Mouse (Mus musculus): ENCODE results near the gene Abhd2.

DNA sequence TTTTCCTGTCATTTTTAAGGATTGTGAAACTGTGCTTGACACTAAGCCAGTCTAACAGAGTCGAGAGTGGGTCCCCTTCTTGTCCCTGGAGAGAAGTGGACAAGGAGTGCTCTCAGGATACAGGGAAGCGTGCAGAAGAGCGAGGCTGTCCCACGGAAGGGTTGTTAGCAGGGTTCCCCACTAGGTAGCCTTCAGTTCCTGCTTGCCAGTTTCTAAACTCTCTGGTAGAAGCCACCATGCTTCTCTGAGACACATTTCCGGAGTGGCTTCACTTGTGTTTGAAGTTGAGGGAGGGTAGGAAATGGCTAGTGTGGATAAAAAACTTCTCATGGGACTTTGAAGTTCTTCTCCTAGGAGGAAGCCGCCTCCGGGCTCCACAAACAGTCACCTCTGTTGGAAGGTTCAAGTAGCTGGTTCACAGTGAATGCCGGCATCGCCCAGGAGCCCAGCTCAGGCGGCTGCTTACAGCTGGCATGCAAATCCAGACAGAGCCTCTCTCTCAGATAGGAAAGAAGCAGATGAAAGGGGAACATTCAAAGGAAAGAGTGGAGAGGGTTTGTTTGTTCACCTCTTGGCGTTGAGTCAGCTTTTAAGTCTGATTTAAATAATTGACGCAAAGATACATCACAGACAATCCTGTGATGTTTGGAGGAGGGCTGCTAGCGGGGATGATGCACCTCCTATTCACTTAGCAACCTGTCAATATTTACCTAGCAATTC, 27.6 kb downstream of the Abhd2 start:
- TF ChIP-seq POLR2A (IDR thresholded peaks at IDR 0.05; ENCODE audit: control insufficient read depth, extremely low read depth, insufficient read depth, low read length, poor library complexity) (no peak), CTCF (IDR thresholded peaks at IDR 0.05; ENCODE audit: borderline replicate concordance, control insufficient read depth, extremely low read depth, insufficient read depth, low read length, poor library complexity) (no peak)

All from thymus, adult 2 months (tissue).